Mouse (Mus musculus): Measurements from ENCODE around the gene Ucp3.

Ucp3 gene

DNA sequence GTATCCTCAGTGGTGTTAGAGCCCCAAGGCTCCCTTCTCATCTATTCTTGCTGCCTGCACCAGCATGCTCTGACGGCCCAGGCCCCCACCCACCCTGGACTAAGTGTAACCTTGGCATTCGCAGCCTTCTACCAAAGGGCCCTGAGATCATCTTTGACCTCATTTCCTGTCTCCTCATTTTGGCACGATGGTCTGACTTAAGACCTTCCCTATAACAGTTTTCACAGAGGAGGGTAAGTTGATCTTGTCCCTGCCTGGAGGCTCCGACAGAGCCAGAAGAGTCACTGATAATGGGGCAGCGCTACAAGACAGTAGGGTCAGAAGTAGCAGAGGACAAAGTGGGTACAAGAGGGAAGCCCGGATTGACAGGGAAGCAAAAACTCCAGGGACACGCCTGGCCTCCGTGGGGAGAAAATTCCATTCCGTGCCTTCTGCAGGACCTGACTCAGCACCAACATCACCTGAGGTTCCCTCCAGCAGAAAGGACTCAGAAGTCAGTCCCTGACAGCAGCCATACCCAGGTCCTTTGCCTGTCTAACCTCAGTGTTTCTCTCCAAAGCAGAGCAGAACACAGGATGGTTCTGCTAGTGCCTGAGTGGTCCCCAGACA, 1.2 kb downstream of the Ucp3 start:
- 87% methylated on average over 9 of the region's 9 CpGs for WGBS

DNA sequence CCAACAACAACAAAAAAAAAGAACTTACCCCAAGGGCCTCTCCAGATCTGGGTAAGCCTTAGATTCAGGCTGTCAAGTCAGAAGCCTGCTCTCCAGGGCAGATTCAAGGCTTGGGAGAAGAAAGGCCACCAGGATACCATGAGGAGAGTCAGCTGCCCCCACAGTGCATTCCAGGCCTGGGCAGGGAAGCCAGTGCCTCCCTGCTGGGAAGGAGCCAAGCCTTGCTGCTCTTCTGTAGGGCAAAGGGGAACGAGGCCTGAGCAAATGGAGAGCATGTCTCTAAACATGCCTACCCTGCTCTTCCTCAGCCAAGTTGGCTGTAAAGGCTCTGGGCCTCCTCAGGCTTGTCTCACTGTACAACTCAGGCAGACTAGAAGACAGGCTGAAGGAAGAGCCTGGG, 1.9 kb downstream of the Ucp3 start:
- 63% methylated on average over 1 of the region's 1 CpGs for WGBS

DNA sequence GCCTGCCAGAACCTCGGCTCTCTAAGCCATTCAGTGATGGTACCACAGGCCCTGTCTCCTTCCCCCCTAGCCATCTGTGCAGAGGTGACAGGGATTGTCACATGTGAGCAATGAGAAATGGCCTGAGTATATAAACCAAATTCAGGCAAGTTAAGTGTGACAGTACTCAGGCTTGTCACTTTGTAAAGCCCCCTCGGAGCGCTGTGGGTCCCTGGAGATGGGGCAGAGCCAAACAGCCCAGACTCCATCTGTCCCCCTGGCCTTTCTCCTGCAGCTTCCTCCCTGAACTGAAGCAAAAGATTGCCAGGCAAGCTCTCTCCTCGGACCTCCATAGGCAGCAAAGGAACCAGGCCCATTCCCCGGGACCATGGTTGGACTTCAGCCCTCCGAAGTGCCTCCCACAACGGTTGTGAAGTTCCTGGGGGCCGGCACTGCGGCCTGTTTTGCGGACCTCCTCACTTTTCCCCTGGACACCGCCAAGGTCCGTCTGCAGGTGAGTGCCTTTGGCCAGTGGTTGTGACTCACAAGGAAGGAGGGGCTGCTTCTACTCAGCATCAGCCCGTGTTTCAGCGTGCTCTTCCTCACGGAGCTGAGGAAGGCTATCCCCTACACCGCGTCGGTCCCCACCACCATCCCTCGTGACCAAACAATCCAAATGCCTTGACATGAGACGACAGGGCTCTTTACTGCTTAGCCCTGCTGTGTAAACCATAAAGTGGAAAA, 6.5 kb downstream of the Ucp3 start:
- 88% methylated on average over 20 of the region's 20 CpGs for WGBS

DNA sequence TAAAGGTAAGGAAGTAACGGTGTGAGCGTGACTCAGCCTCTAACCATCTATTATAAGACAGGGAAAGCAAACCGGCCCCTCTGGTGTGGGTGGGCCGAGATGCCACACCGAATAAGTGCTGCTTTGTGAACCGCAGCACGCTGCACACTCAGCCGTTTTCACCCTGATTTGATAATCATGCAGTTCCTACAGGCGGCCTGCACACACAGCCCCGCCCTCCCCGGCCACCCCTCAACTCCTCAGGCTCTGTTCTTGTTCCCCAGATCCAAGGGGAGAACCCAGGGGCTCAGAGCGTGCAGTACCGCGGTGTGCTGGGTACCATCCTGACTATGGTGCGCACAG, 7.0 kb downstream of the Ucp3 start:
- WGBS: 69% methylated on average over 15 of the region's 15 CpGs

DNA sequence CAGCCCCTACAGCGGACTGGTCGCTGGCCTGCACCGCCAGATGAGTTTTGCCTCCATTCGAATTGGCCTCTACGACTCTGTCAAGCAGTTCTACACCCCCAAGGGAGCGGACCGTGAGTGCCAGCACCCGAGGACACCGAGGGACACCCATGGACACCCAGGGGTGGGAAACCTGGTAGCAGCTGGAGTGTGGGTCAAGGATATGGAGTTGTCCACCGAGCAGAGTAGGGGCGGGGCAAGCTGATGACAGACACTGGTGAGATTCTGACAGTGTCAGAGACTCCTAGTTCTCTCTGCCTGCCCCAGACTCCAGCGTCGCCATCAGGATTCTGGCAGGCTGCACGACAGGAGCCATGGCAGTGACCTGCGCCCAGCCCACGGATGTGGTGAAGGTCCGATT, 7.4 kb downstream of the Ucp3 start:
- 90% methylated on average over 17 of the region's 17 CpGs for WGBS

DNA sequence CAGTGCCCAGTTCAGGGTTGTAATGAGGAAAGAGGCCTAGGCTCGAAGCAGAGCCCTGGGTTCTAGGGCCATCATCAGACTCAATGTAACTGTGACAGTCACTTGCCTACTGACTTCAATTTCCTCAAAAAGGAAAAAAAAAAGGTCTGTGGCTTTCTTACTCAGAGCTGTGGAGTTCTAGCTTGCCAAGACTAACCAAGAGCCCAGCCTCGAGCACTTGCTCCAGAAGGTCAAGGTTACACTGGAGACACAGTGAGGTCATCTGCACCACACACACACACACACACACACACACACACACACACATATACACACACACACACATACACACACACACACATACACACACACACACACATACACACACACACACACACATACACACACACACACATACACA, 9.3 kb downstream of the Ucp3 start:
- 83% methylated on average over 2 of the region's 2 CpGs for WGBS

DNA sequence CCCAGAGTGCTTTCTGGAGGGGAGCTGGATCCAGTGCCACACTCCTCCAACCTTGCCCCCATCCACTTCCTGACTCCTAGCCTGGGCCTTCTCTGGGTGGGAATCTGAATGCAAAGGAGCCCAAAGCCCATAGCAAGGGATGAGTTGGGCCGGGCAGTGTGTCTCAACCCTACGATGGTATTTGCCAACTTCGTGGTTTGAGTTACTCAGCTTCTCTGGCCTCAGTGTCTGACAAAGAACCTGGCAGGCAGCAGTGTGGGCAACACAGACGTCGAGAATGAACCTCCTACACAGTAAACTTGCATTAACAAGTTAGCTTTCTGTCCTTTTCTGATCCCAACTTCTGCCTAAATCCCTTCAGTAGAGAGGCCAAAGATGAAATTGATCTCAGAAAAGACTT, 11.7 kb downstream of the Ucp3 start:
- 37% methylated on average over 5 of the region's 5 CpGs for WGBS

DNA sequence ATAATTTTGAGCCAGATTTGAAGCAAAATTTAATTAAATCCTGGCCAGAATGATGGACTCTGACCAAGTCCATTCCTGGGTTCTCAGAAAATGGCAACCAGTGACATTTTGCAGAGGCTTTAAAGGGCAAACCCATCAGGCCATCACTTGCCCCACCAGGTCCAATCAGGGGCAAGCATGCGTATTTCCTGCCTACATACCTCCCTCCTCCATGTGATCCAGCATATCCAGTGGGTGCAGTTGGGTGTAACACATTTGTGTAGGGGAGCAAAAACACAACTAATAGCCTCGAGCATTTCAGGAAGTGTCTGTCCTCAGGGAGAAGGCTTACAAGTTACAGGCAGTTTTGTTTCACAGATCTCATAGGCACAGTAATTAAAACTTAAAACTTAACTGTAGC, 14.5 kb downstream of the Ucp3 start:
- 75% methylated on average over 2 of the region's 2 CpGs for WGBS

DNA sequence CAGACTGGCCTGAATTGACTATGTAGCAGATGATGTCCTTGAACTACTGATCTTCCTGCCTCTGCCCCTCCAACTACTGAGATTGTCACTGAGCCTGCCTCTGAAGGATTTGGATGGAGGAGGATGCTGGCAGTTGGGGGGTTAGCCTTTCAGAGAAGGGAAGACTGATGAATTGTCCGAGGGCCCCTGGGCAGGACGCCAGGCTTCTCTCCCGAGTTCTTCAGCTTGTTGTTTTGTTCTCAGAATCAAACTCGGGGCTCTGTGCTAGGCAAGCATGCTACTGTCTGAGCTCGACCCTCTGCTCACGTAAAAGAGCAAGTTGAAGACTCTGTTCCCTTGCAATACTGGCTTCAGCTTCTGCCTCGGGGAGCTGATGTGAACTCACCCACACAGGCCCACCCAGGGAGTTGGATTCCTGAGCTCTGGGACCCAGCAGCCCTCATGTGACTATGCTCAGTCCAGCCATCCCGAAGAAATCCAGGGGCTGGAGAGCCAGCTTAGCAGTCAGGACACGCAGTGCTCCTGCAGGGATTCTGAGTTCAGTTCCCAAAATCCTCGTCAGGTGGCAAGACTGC, 15.8 kb downstream of the Ucp3 start:
- 45% methylated on average over 10 of the region's 10 CpGs for WGBS

DNA sequence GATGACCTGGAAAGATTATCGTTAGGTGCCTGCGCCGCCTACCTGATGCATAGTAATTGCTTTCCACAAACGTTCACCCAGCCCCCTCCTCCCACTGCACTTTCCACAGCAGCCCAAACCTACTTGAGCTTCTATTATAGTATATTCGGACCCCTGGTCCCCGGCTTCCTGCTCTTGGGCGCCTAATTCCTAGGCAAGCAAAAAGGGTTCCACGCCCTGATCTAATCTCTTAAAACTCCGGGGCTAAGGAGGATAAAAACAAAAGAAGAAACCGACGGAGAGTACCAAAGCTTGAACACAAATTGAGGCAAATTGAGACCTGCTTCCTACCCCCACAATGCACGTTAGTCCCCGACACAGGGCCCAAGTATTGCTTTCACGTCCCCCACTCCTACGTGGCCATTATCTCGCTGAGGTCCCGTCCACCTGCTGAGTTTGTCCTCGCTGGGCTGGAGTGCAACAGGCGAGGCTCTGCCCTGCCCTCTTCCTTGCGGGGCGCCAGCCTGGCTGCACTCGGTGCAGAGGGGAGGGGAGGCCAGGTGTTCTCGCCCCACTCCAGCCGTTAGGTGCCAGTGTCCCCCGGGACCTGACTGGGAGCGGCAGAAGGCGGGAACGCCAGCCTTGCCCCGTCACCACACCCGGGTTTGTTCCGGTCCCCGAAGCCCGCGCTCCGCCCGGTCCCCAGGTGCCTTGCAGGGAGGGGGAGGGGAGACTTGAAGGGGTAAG, 19.8 kb downstream of the Ucp3 start:
- 15% methylated on average over 35 of the region's 36 CpGs for WGBS

DNA sequence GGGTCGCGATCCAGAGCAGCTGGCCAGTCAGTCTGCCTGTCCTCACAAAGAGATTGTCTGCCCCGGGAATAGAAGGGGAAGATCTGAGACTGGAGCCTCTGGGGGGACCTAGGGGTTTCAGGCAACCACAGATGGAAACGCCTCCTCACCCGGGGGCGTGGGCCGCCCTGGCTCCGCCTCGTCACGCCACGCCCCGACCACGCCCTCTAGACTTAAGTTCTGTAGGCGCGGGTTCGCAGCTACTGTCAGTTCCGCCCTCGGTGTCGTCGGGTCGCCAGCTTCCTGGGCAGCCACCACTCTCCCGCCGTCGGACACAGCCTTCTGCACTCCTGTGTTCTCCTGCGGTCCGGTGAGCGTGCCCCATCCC, 20.3 kb downstream of the Ucp3 start, which contains the start of gene Ucp2:
Ucp2 (plus strand) TSS at position 221 of the 367 bp plus-strand sequence.
- 3% methylated on average over 27 of the region's 27 CpGs for WGBS

DNA sequence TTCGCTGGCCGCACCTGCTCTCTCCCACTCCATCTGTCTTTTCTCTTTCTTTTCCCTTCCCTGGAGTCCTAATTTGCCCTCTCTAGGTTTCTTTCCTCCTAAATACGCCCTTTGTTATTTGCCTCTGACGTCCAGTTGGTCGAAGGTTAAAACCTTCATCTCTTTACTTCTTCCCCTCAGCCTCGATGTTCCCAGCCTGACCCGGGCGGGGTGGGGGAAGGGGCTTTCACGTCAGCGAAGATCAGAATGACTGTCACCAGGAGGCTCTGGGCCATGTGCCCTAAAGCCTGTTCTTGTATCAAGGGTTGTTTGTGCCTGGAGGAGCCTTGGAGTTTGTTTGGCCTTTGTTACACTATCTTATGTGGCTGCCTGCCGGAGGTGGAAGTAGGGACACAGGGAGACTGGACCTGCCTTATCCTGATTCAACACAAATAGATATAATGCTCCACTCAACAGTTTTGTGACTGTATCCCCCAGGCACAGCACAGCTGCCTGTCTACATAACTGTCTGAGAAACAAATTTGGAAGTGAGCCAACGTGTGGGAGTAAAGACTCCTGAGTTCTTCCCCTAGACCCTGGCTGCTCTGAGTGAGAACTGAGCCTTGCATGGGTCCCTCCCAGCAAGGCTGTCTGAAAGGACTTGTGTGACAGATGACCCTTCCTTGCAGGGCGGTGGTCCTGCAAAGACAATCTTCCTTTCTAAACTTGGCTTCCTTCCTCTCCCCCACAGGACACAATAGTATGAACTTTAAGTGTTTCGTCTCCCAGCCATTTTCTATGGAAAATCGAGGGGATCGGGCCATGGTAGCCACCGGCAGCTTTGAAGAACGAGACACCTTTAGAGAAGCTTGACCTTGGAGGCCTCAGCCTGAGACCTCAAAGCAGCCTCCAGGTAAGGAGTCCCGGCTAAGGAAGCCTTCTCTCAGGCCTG, 21.0 kb downstream of the Ucp3 start:
- WGBS: 41% methylated on average over 19 of the region's 19 CpGs

DNA sequence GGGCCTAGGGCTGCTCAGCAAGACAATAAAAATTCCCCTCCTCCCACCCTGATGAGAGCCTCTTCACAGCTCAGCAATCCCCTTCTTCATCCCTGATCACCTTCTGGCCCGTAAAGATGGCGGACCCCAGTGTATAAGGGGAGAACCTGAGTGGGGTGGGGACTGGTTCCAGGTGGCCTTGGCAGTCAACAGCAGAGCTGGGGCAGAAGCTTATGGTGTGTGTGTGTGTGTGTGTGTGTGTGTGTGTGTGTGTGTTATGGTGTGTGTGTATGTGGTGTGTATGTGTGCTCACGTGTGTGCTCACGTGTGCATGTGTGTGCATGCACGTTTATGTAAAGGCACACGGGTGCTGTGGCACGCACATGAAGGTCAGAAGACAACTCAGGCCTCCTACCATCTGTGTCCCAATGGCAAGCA, 21.6 kb downstream of the Ucp3 start:
- 96% methylated on average over 7 of the region's 7 CpGs for WGBS

DNA sequence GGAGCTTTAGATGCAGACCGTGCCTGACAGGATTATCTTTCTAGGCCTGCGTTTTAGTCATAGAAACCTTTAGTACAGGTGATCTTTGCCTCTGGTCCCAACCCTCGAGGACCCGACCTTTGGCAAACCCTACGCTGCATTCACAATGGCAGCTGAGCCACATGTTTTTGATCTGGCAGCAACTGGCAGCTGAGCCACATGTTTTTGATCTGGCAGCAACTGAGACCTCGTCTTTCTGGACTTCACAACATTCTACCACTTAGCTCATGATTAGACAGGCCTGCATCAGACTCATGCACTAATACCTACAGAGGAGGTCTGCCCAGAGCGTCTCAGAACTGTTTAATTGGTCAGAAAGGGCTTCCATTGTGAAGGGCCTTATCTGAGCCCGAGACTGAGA, 22.3 kb downstream of the Ucp3 start:
- 70% methylated on average over 8 of the region's 8 CpGs for WGBS

DNA sequence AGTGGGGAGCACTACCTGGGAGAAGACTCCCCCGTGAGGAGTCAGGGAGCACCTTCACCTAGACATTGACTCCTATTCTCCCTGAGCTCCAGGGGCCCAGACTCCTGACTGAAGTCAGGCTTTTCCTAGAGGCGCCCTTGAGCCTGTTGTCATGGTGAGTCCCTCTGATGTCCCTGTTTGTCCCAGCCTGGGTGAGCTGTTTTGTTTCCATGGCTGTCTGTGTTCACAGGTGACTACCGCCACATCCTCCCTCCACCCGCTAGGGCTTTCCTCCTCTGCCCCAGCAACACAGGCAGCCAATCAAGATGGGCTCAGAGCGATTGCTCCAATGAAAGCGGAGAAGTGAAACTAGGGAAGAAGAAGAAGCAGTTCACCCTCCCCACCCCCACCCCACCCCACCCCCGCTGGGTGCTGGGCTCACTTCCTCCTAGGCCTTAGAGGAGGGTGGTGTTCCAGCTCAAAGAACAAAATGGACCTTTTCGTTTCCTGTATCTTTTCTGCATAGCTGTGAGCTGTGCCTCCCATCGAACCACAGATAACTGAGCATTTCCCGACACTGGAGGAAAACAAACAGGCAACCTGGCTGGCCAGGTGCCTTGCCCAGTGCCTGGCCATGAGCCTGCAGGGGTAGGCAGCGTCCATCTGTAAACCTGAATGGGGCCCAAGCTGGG, 22.9 kb downstream of the Ucp3 start:
- 44% methylated on average over 11 of the region's 11 CpGs for WGBS

DNA sequence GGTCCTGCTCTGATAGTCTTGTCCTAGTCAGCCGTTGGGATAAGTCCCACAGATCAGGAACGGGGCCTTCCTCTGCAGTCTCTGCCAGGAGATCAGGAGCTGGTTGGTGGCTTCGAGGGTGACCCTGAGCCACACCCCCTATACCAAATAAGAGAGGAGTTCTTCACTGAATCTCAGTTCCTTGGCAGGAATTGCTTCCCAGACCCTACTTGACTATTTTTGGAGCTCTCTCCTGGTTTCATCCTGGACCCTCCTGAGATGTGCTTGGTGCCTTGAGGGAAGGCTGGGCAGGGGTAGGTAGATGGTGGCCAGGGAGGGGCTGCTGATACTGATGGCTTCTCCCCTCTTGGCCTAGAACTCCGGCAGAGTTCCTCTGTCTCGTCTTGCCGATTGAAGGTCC, 23.6 kb downstream of the Ucp3 start:
- 74% methylated on average over 6 of the region's 6 CpGs for WGBS

DNA sequence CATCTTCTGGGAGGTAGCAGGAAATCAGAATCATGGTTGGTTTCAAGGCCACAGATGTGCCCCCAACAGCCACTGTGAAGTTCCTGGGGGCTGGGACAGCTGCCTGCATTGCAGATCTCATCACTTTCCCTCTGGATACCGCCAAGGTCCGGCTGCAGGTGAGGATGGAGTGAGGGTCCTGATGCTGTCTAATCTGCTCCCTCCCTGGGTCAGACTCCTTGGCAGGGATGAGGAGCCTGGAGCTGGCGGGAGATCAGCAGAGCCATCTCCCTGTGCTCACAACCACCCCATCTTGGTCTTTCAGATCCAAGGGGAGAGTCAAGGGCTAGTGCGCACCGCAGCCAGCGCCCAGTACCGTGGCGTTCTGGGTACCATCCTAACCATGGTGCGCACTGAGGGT, 24.0 kb downstream of the Ucp3 start:
- WGBS: 97% methylated on average over 9 of the region's 9 CpGs

DNA sequence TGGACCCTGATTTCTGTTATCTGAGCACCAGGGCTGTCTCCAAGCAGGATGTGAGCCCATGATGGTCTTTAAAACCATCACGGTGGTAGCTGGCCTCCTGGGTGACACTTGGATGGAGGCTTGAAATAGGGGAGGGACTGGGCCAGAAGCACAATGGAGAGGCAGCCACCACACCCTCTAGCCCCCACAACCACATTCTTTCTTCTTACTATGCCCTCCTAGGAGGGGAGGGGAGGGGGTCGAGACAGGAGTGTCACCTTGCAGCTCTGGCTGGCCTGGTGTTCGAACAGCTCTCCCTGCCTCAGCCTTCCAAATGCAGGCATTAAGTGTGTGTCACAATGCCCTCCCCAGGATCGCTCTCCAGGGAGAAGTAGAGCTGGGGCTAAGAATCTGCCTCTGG, 24.6 kb downstream of the Ucp3 start:
- WGBS: 85% methylated on average over 4 of the region's 4 CpGs

DNA sequence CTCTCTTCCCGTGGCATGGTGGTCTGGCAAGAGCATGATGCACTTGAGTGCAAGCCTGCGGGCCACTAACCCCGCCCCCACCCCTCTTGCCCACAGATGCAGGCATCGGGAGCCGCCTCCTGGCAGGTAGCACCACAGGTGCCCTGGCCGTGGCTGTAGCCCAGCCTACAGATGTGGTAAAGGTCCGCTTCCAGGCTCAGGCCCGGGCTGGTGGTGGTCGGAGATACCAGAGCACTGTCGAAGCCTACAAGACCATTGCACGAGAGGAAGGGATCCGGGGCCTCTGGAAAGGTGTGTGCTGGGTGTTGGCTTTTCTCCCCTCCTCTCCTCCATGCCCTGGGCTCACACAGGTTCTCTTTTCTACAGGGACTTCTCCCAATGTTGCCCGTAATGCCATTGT, 25.2 kb downstream of the Ucp3 start:
- 96% methylated on average over 13 of the region's 13 CpGs for WGBS

DNA sequence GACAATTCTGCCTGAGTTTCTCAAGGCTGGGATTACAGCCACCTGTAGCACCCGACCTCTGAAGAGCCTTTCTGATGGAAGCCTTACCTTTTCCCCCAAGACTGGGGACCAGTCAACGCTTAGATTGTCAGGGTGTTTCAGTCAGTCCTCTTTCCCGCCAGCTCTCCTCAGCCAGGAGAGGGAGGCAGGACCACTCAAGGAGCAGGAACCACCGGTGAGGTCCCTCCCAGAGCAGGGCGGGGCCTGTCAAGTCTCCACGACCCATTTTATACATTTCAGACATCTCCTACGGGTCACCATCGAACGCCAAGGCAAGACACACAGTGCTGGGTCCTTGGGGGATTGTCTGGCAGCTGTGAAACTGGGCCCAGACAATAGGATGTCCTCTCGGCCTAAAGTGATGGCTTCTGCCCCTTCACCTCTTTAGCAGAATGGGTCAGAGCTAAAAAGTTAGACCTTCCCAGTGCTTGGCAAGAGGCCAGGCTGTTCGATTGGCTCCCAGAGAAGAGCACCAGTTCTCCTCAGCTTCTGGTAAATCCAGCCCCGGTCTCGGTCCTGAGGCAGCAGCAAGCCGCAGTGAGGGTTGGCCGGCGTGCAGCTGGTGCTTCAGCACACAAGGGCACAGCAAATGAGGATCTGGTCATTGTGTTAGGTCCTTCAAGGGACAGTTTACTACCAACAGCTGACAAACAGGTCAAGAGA, 27.6 kb downstream of the Ucp3 start:
- 82% methylated on average over 16 of the region's 16 CpGs for WGBS

All from cerebral cortex, adult 2 months (tissue).